Mouse (Mus musculus) small intestine, adult 10 weeks (tissue): ENCODE measurements around the gene Iglon5. TPM values are rescaled to one million over a fixed set of nuclear protein-coding genes. Genes with fewer than 3 reads are reported as not detected.

Source experiments
- polyA plus RNA-seq: library from polyadenylated mRNA; stranded (reverse); fragments of 350-450 nt; fragmentation: Illumina TruSeq; extraction: RNeasy Lipid Tissue Mini Kit (QIAGEN cat#74804); gene quantifications from one replicate; pipeline ENCODE4 v1.2.3, GENCODE M21; 2014; ENCODE audit warnings: low replicate concordance

Gene Iglon5
- not detected for polyA plus RNA-seq

DNA sequence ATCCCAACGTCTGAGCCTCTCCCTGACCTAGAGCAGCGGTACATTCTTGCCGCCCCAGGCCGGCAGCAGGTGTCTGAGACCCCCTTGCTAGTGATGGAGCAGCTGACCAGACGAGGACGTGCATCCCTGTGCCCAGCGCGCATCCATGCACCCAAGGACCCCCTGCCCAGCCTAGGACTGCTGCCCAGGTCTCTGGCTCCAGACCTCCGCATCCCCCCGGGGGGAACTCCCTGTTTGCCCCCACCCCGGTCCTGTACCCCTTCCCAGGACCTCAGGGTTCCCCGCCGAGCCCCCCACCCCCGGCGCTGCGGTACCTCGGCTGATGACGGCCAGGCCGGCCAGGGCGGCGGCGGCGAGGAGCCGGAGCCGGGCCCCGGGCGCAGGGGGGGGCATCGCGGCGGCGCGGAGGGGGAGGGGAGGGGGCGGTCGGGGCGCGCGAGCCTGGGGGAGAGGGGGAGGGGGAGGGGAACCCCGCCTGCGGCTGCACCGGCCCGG, at the start of gene Iglon5:
TSS of gene Iglon5 (minus strand) at position 445 of the 495 bp plus-strand sequence.

DNA sequence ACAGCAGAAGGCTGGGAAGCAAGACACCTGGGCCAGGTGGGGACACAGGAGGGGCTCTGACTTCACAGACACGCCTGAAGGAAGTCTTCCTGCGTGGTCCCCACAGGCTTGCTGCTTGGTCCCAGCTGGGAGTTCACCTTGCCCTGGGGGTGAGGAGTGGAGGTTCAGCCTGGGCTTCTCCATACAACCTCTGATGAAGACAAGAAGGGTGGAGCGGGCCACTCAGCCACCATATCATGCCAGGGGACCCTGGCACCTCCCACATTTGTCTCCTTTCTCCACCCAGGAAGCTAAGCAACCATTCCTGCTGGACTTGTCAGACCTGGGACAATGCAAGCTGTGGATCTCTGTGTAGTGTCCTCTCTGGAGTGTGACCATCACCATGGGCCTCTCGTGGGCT, 27.0 kb downstream of the Iglon5 start, which contains the start of gene Vsig10l:
TSS of gene Vsig10l (plus strand) at position 301 of the 400 bp plus-strand sequence.

DNA sequence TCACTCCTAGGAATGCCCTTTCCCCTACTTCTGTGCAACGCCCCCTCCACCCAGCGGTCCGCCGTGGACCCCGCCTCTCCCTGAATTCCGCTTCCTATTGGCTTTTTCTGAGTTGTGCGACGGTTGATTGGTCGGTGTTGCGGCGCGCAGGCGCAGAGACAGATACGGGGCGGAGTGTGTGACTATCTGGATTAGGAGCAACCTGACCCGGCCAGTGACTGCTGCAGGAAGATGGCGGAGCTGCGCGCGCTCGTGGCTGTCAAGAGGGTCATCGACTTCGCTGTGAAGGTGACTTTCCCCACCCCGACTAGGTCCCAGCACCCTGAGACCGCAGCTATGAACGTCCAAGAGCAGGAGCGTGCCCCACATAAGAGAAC, 46.0 kb downstream of the Iglon5 start, which contains the start of the genes Etfb and Gm45233:
TSS of gene Etfb (plus strand) at position 167 of the 377 bp plus-strand sequence.
TSS of gene Gm45233 (plus strand) at position 212 of the 377 bp plus-strand sequence.

DNA sequence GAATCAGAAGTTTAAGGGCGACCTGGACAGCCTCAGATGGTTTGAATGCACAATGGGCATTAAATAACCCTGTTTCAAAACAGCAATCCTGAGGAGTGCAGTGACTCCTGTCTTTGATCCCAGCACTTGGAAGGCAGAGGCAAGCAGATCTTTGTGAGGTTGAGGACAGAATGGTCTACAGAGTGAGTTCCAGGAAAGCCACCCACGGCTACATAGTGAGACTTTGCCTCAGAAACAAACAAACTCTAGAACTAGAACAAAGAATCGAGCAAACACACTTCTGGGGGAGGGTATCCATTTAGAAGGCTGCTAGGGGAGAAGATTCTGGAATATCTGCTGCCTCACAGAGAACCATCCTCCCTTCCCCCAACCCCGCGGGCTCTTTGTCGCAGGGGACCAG, 49.4 kb downstream of the Iglon5 start, which contains the start of gene Cldnd2:
TSS of gene Cldnd2 (plus strand) at position 301 of the 400 bp plus-strand sequence.

DNA sequence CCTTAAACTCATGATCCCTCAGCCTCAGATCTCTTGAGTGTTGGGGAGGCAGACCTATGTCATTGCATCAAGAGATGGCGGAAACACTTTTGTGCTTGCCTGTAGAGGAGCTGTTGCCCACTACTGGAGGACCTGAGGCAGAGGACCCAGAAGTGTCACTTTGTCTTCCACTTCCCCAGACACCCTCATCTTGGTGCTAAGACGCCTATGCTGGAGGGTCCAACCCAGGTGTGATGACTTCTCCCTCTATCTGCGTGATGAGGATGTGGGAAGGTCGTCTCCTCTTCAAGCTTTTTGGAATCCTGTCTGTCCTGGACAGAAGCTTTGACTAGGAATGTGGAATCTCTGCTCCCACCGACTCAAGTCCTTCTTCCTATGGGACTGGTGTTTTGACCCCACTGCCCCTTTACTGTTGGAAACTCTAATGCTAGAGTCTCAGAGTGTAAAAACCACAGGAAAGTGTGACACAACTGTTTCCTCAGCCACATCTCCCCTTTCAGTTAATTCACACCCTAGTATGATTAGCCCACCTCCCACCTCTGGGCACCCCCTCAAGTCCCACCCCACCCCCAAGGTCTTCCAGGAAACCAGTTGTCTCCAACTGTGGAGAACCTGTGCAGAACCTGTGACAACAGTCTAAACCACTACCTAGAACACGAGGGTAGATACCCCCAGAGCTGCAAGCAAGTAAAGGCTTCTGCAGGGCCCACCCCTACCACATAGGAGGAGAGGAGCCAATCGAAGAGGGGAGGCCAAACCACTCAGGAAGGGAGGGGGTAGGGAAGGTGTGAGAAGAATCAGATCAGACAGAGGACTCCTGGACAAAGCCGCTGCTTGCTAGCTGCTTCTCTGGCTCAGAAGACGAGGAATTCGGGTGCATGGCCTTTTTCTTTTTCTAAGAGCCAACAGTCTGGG, 53.3 kb downstream of the Iglon5 start, which contains the start of gene Nkg7:
TSS of gene Nkg7 (plus strand) at position 733 of the 915 bp plus-strand sequence.

DNA sequence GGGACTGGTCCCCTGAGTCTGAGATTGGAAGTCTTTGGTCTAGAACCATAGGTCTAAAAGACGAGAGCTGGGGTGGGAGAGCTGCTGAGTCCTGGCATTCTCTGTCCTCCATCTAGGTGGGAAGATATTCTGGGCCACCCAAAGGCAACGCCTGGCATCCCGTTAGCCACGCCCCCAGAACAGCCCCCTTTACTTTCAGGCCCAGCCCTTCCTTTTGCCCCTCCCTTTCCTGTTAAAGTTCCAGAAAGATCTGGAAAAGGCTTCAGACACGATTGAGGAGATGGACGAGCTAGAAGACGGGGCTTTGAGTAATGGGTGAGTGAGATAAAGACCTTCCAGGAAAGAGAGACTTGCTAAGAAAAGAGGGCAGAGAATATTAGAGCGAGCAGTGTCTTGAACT, 62.5 kb downstream of the Iglon5 start, which contains the start of gene Lim2:
TSS of gene Lim2 (plus strand) at position 265 of the 400 bp plus-strand sequence.

Other genes with a start within 250 kb of the Iglon5 start
- gene Zfp715, start 176.8 kb downstream of the Iglon5 start, polyA plus RNA-seq, result 35.3 TPM
- 9.1 TPM for gene Siglecf, start 138.7 kb downstream of the Iglon5 start, polyA plus RNA-seq
- gene Siglecg, start 81.9 kb downstream of the Iglon5 start, polyA plus RNA-seq, result 0.56 TPM
- not detected for gene Lim2, start 62.4 kb downstream of the Iglon5 start, polyA plus RNA-seq
- gene Nkg7, start 53.0 kb downstream of the Iglon5 start, polyA plus RNA-seq, result not detected
- not detected for gene Cldnd2, start 49.3 kb downstream of the Iglon5 start, polyA plus RNA-seq
- not detected for gene Etfb, start 46.0 kb downstream of the Iglon5 start, polyA plus RNA-seq
- gene Gm45233, start 45.9 kb downstream of the Iglon5 start, polyA plus RNA-seq, result not detected
- 0.33 TPM for gene Vsig10l, start 26.9 kb downstream of the Iglon5 start, polyA plus RNA-seq
- gene 4931406B18Rik, start 15.9 kb upstream of the Iglon5 start, polyA plus RNA-seq, result not detected
- 12.9 TPM for gene Cd33, start 54.4 kb upstream of the Iglon5 start, polyA plus RNA-seq
- gene Zfp658, start 72.2 kb upstream of the Iglon5 start, polyA plus RNA-seq, result 0.82 TPM
- gene Zfp719, start 89.5 kb upstream of the Iglon5 start, polyA plus RNA-seq, result 15.8 TPM
- not detected for gene Zfp819, start 117.1 kb upstream of the Iglon5 start, polyA plus RNA-seq
- gene Ceacam18, start 144.6 kb upstream of the Iglon5 start, polyA plus RNA-seq, result 22.1 TPM
- 0.82 TPM for gene Siglece, start 170.1 kb upstream of the Iglon5 start, polyA plus RNA-seq
- gene Ctu1, start 181.9 kb upstream of the Iglon5 start, polyA plus RNA-seq, result 0.85 TPM
- gene Klk14, start 200.3 kb upstream of the Iglon5 start, polyA plus RNA-seq, result not detected
- not detected for gene Klk13, start 222.5 kb upstream of the Iglon5 start, polyA plus RNA-seq